Mouse (Mus musculus) neural tube, embryonic 12.5 days (tissue): Measurements from ENCODE around the gene Gm3047. TPM values are rescaled to one million over a fixed set of nuclear protein-coding genes. Genes with fewer than 3 reads are reported as not detected.
"Not testable (repeated sequence)": the region's sequence is repeated elsewhere in the genome, so short reads cannot be mapped to it uniquely, and the experiment has no call there.

Experiments
- ATAC-seq: fragments of 200-750 bp; cut with Nextera tagmentation; 2 replicates; pipeline ENCODE4 v1.8.0; 2017; ENCODE audit warnings: low read depth, mild to moderate bottlenecking, moderate TSS enrichment, moderate library complexity; ENCODE audit not compliant: low FRiP score
- H3K27ac ChIP-seq: fragments of 300-500 bp; sonication (generic); 2 replicates; pipeline ENCODE4 v1.5.1; 2016
- H3K27me3 ChIP-seq: fragments of 300-500 bp; sonication (generic); replicated peaks from 2 replicates; pipeline ENCODE4 v1.6.1; 2016; ENCODE audit warnings: mild to moderate bottlenecking
- H3K36me3 ChIP-seq: fragments of 300-500 bp; sonication (generic); 2 replicates; pipeline ENCODE4 v1.6.1; 2016; ENCODE audit warnings: mild to moderate bottlenecking
- H3K4me1 ChIP-seq: fragments of 300-500 bp; sonication (generic); 2 replicates; pipeline ENCODE4 v1.6.1; 2016
- H3K4me2 ChIP-seq: fragments of 300-500 bp; sonication (generic); replicated peaks from 2 replicates; pipeline ENCODE4 v1.6.1; 2016; ENCODE audit warnings: mild to moderate bottlenecking
- H3K4me3 ChIP-seq: fragments of 300-500 bp; sonication (generic); 2 replicates; pipeline ENCODE4 v1.5.1; 2016
- H3K9ac ChIP-seq: fragments of 300-500 bp; sonication (generic); 2 replicates; pipeline ENCODE4 v1.6.1; 2016; ENCODE audit warnings: mild to moderate bottlenecking
- H3K9me3 ChIP-seq: fragments of 300-500 bp; sonication (generic); 2 replicates; pipeline ENCODE4 v1.6.1; 2016; ENCODE audit warnings: mild to moderate bottlenecking
- WGBS: fragments of 180-500 bp; shearing (Covaris S2); methylation state at CpG from one replicate; pipeline ENCODE4 v1.1.7; 2016; 5-methylcytosine and 5-hydroxymethylcytosine counted together
- polyA plus RNA-seq: library from polyadenylated mRNA; unstranded; fragments of >200 nt; fragmentation: Nextera tagmentation; extraction: Ambion mirVana; gene quantifications from 2 replicates; pipeline ENCODE4 v1.2.1, GENCODE M21; 2016

The Gm3047 gene
- polyA plus RNA-seq, result not detected in 2 replicates

GRCm38 (mm10) chr14:4555105-4555504 lies at the start of gene Gm3047:
Gene Gm3047 (plus strand): TSS chr14:4555405.
- not testable (repeated sequence) for H3K27me3 ChIP-seq, H3K36me3 ChIP-seq, H3K27ac ChIP-seq, ATAC-seq, H3K9ac ChIP-seq, H3K4me3 ChIP-seq, H3K9me3 ChIP-seq, H3K4me2 ChIP-seq, H3K4me1 ChIP-seq
- no CpG with 5 or more reads among the region's 2 CpGs for WGBS

Other genes starting within 250 kb of the Gm3047 start
- not detected in 2 replicates for gene Gm3149, start 238.1 kb upstream of the Gm3047 start, polyA plus RNA-seq
- 1.3 and 1.4 TPM in 2 replicates for gene 2610042L04Rik, start 220.6 kb upstream of the Gm3047 start, polyA plus RNA-seq
- gene Gm3159, start 157.9 kb upstream of the Gm3047 start, polyA plus RNA-seq, result not detected in 2 replicates
- gene Gm3164, start 140.0 kb upstream of the Gm3047 start, polyA plus RNA-seq, result 1.1 and 1.7 TPM in 2 replicates
- gene Gm3173, start 124.4 kb upstream of the Gm3047 start, polyA plus RNA-seq, result 0.93 TPM in 1 of 2 replicates, not detected in the other
- not detected in 2 replicates for gene Gm3182, start 73.7 kb upstream of the Gm3047 start, polyA plus RNA-seq
- not detected in 2 replicates for gene Gm8159, start 76.9 kb downstream of the Gm3047 start, polyA plus RNA-seq
- gene Gm3239, start 108.8 kb downstream of the Gm3047 start, polyA plus RNA-seq, result 0.49 TPM in 1 of 2 replicates, not detected in the other
- gene Gm7876, start 153.8 kb downstream of the Gm3047 start, polyA plus RNA-seq, result not detected in 2 replicates
- 0.33 and 0.87 TPM in 2 replicates for gene Gm3252, start 171.4 kb downstream of the Gm3047 start, polyA plus RNA-seq
- not detected in 2 replicates for gene Gm9602, start 220.9 kb downstream of the Gm3047 start, polyA plus RNA-seq